Mouse (Mus musculus) C2C12 (cell line): ENCODE measurements around the gene Mtcl1.

Experiments
- CTCF ChIP-seq: IDR thresholded peaks from one replicate; pipeline ENCODE4 v1.5.1; 2011; ENCODE audit not compliant: control insufficient read depth, insufficient read depth, insufficient read length
- MYOD1 ChIP-seq: IDR thresholded peaks from one replicate; pipeline ENCODE4 v1.6.1; 2011; ENCODE audit warnings: low read depth; ENCODE audit not compliant: control insufficient read depth, insufficient read length
- MYOG ChIP-seq: IDR thresholded peaks from one replicate; pipeline ENCODE4 v1.6.1; 2011; ENCODE audit not compliant: control insufficient read depth, insufficient read length; ENCODE audit errors: extremely low read depth
- USF1 ChIP-seq: IDR thresholded peaks from one replicate; pipeline ENCODE4 v1.6.1; 2011; ENCODE audit warnings: low read depth, mild to moderate bottlenecking, control low read depth, moderate library complexity

- no peak for TF ChIP-seq CTCF
- TF ChIP-seq MYOD1, result no peak
- TF ChIP-seq USF1, result no peak
- no peak for TF ChIP-seq MYOG
These were observed 147.6 kb downstream of the Mtcl1 start for GRCm38 (mm10) chr17:66301906-66302305.
